Mouse (Mus musculus) cerebellum, adult 11 months (tissue): ENCODE results near the gene B2m.
"Not testable (repeated sequence)": the region's sequence is repeated elsewhere in the genome, so short reads cannot be mapped to it uniquely, and the experiment has no call there.

ENCODE experiments used
- DNase-seq: peaks from one replicate; pipeline ENCODE4 v3.0.0; 2022

B2m gene

GRCm38 (mm10) chr2:122147508-122148241, at the start of gene B2m:
Gene B2m (plus strand): TSS chr2:122147686.
- peak; percentile 84 for DNase-seq

GRCm38 (mm10) chr2:122097686-122098085, 49.8 kb upstream of the B2m start:
- DNase-seq: not testable (repeated sequence)

- no peak for DNase-seq
Measured at GRCm38 (mm10) chr2:122102070-122102469, 45.4 kb upstream of the B2m start.

GRCm38 (mm10) chr2:122108101-122108500, 39.4 kb upstream of the B2m start:
- no peak for DNase-seq

GRCm38 (mm10) chr2:122109714-122110113, 37.8 kb upstream of the B2m start:
- no peak for DNase-seq

- peak; percentile 5 for DNase-seq
Measured at GRCm38 (mm10) chr2:122116888-122117287, 30.6 kb upstream of the B2m start.

GRCm38 (mm10) chr2:122117961-122118958, 29.2 kb upstream of the B2m start, which contains the start of gene Spg11:
Gene Spg11 (minus strand): TSS chr2:122118386.
- peak; percentile 96 for DNase-seq

- DNase-seq: no peak
Measured at GRCm38 (mm10) chr2:122125680-122126572, 21.6 kb upstream of the B2m start.

GRCm38 (mm10) chr2:122126765-122127347, 20.6 kb upstream of the B2m start:
- DNase-seq: no peak

GRCm38 (mm10) chr2:122127635-122128034, 19.9 kb upstream of the B2m start:
- DNase-seq: no peak

- DNase-seq: no peak
Measured at GRCm38 (mm10) chr2:122132078-122132477, 15.4 kb upstream of the B2m start.

- no peak for DNase-seq
Measured at GRCm38 (mm10) chr2:122132618-122133017, 14.9 kb upstream of the B2m start.

- no peak for DNase-seq
Measured at GRCm38 (mm10) chr2:122137839-122138465, 9.5 kb upstream of the B2m start.

GRCm38 (mm10) chr2:122140815-122141214, 6.7 kb upstream of the B2m start:
- DNase-seq: no peak

GRCm38 (mm10) chr2:122141332-122141967, 6.0 kb upstream of the B2m start:
- DNase-seq: no peak

- DNase-seq: no peak
Measured at GRCm38 (mm10) chr2:122143111-122143510, 4.4 kb upstream of the B2m start.

- no peak for DNase-seq
Measured at GRCm38 (mm10) chr2:122145756-122146155, 1.7 kb upstream of the B2m start.

- no peak for DNase-seq
Measured at GRCm38 (mm10) chr2:122146687-122147086, 799 bp upstream of the B2m start.

- DNase-seq: no peak
Measured at GRCm38 (mm10) chr2:122148242-122148917, 894 bp downstream of the B2m start.

GRCm38 (mm10) chr2:122149316-122149715, 1.8 kb downstream of the B2m start:
- no peak for DNase-seq

GRCm38 (mm10) chr2:122149716-122150115, 2.2 kb downstream of the B2m start:
- DNase-seq: no peak
